Mouse (Mus musculus) olfactory bulb, adult 2 months (tissue): Measurements from ENCODE around the gene Pcp2.

Experiments used
- CTCF ChIP-seq: fragments of 200-500 bp; IDR thresholded peaks from 2 replicates; pipeline ENCODE4 v1.5.1; 2012; ENCODE audit warnings: low read depth, mild to moderate bottlenecking, low read length, moderate library complexity; ENCODE audit not compliant: insufficient read depth
- POLR2A ChIP-seq: fragments of 200-500 bp; IDR thresholded peaks from 2 replicates; pipeline ENCODE4 v1.6.1; 2012; ENCODE audit warnings: mild to moderate bottlenecking, low read depth, low read length, moderate library complexity; ENCODE audit not compliant: insufficient read depth

DNA sequence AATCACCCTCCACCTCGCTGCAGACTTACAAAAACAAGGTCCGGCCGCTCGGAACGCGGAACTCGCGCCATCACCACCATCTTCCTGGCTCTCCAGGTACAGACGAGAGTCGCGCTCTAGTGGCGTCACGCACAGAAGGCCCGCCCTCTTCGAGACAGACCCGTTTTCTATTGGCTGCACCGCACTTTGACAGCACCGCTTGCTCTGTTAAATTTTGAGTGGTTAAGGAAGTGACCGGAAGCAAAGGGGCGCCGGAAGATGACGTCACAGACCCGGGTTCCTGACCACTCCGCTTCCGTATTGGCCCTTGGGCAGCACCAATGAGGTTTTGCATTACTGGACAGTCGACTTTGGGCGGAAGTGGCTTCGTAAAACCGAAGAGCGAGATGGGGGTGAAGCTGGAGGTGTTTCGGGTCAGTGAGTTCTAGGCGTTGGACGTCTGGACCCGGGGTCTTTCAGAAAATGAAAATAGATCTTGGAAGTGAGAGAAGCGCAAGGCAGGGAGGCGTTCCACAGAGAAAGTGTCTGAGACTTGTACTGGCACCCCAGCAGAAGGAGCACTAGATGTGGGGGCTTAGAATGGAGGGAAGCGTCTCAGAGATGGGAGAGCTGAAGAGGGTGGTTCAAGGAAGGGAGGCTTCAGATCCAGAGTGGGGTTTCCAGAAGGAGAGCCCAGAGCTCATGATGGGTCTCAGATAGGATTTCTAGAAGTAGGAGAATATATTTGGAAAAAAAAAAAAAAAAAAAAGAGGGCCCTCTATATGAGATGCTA is 4.0 kb downstream of the Pcp2 start, which contains the start of the genes Xab2 and Pet100:
- TF ChIP-seq CTCF = no peak
- TF ChIP-seq POLR2A = peak; percentile 35
